Mouse (Mus musculus): ENCODE measurements around the gene Gpi1. TPM values are rescaled to one million over a fixed set of nuclear protein-coding genes. Genes with fewer than 3 reads are reported as not detected.

The Gpi1 gene
- polyA plus RNA-seq, 1 experiment from 2014 or later, result 265 TPM

Other genes with a start within 250 kb of the Gpi1 start
- gene Scgb2b27, start 216.4 kb downstream of the Gpi1 start, polyA plus RNA-seq (2014; fragmentation: Nextera tagmentation; extraction: Ambion mirVana), result not detected in 2 replicates
- not detected in 2 replicates for gene Scgb1b27, start 208.9 kb downstream of the Gpi1 start, polyA plus RNA-seq (2014; fragmentation: Nextera tagmentation; extraction: Ambion mirVana)
- gene Scgb1b30, start 134.9 kb downstream of the Gpi1 start, polyA plus RNA-seq (2014; fragmentation: Nextera tagmentation; extraction: Ambion mirVana), result not detected in 2 replicates
- gene Wtip, start 97.1 kb downstream of the Gpi1 start, polyA plus RNA-seq (2014; fragmentation: Nextera tagmentation; extraction: Ambion mirVana), result 2.5 and 3.2 TPM in 2 replicates
- gene Uba2, start 60.7 kb downstream of the Gpi1 start, polyA plus RNA-seq (2014; fragmentation: Nextera tagmentation; extraction: Ambion mirVana), result 164 and 177 TPM in 2 replicates
- 63.8 and 68.9 TPM in 2 replicates for gene Pdcd2l, start 33.7 kb downstream of the Gpi1 start, polyA plus RNA-seq (2014; fragmentation: Nextera tagmentation; extraction: Ambion mirVana)
- gene Gm6096, start 20.7 kb upstream of the Gpi1 start, polyA plus RNA-seq (2014; fragmentation: Nextera tagmentation; extraction: Ambion mirVana), result 0.77 and 1.0 TPM in 2 replicates
- gene 4931406P16Rik, start 83.2 kb upstream of the Gpi1 start, polyA plus RNA-seq (2014; fragmentation: Nextera tagmentation; extraction: Ambion mirVana), result 39.5 and 45.0 TPM in 2 replicates
- gene Lsm14a, start 163.0 kb upstream of the Gpi1 start, polyA plus RNA-seq (2014; fragmentation: Nextera tagmentation; extraction: Ambion mirVana), result 38.2 and 38.7 TPM in 2 replicates

Data from hindbrain, embryonic 14.5 days (tissue).